Mouse (Mus musculus): Measurements from ENCODE around the gene Cog7. TPM values are rescaled to one million over a fixed set of nuclear protein-coding genes. Genes with fewer than 3 reads are reported as not detected.

The Cog7 gene
- polyA plus RNA-seq, 1 experiment, result 4.4 TPM

DNA sequence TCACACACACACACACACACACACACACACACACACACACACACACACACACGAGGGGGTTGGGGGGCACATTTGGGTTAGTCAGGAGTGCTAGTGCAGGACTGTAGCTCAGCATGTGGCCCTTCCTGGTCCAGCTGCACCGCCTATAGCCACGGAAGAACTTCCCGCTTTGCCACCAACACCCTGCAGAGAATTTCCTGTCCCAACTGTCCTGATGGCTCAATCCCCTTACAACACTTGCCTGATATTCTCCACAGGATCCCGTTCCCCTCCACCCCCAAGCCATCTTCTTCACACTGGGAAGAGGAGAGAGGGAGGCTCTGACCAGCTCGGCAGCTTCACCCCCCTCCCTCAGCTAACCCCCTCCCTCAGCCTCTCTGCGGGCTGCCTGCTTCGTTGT is 18.9 kb upstream of the Cog7 start:
- Histone ChIP-seq H3K27me3 (replicated peaks) (no peaks in the 10 kb centered on the region), H3K4me1 (peaks cover 5% of the 10 kb centered on the region), H3K9me3 (peaks cover 17% of the 10 kb centered on the region), H3K4me3 (replicated peaks) (no peak overlapping the region), H3K36me3 (replicated peaks; ENCODE audit: low read length) (peaks cover 94% of the 10 kb centered on the region)
- TF ChIP-seq FLI1 (IDR thresholded peaks at IDR 0.05; ENCODE audit: low read length) (no peak), GATA1 (IDR thresholded peaks at IDR 0.05; ENCODE audit: borderline replicate concordance, low read length) (no peak)

DNA sequence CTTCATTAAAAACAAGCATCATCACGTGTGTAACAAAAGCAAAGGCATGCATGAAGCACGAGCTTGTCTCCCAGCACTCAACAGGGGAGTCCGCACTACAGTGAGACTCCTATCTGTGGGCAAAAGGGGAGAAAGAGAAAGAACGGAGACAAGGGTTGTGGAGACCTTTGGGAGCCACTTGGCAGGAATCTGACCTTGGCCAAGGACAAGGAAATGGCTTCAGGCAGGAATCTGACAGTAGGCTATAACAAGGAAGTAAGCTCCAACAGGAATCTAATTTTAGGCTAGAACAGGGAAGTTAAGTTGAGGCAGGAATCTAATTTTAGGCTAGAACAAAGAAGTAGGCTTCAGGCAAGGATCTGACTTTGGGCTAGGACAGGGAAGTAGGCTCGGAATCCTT is 14.4 kb upstream of the Cog7 start:
- Histone ChIP-seq H3K9me3 (peaks cover 17% of the 10 kb centered on the region), H3K4me3 (replicated peaks) (no peak overlapping the region), H3K27me3 (replicated peaks) (no peaks in the 10 kb centered on the region), H3K36me3 (replicated peaks; ENCODE audit: low read length) (peaks cover 96% of the 10 kb centered on the region), H3K4me1 (no peaks in the 10 kb centered on the region)
- TF ChIP-seq FLI1 (IDR thresholded peaks at IDR 0.05; ENCODE audit: low read length) (no peak), GATA1 (IDR thresholded peaks at IDR 0.05; ENCODE audit: borderline replicate concordance, low read length) (no peak)

DNA sequence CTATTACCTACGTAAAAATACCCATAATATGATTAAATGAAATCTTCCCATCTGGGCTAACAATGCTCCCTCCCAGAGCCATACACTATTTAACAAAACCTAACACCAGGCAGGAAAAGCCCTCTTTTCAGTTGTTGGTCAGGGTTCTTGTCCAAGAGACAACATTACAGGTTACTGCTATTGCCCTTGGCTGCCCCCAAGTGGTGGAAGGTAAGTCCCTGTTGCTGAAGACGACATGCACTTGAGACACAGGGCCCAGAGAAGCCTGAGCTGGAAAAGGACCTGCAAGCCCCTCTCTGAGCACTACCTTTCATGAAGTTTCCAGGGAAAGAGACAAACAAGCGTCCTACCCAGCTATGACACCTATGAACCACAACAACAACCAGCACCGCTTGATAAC is 6.5 kb downstream of the Cog7 start:
- H3K36me3 ChIP-seq (replicated peaks; ENCODE audit: low read length), result peaks cover 73% of the 10 kb centered on the region

DNA sequence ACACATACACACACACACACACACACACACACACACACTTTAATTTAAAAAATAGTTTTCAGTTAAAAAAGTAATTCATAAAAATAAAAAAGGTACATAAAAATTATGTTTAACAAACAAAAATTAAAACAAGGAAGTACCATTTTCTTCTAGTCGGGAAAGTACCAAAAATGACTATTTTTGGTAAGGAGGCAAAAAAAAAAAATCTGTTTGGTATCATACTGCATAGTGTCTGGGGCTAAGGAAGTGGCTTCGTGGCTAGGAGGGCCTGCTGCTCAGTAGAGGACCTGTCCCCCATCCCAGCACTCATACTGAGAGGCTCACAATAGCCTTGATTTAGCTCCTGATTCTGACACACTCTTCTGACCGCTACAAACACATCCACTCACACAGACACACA is 9.8 kb downstream of the Cog7 start:
- no peaks in the 10 kb centered on the region for H3K9me3 ChIP-seq
- no peaks in the 10 kb centered on the region for H3K27me3 ChIP-seq (replicated peaks)
- no peak overlapping the region for H3K4me3 ChIP-seq (replicated peaks)
- TF ChIP-seq FLI1 (IDR thresholded peaks at IDR 0.05; ENCODE audit: low read length) (no peak), GATA1 (IDR thresholded peaks at IDR 0.05; ENCODE audit: borderline replicate concordance, low read length) (no peak)
- H3K36me3 ChIP-seq (replicated peaks; ENCODE audit: low read length), result peaks cover 82% of the 10 kb centered on the region
- peaks cover 5% of the 10 kb centered on the region; the same call in 1 of the 2 replicates for H3K4me1 ChIP-seq

More for the DNA sequence above, 6.5 kb downstream of the Cog7 start:
- Histone ChIP-seq H3K4me3 (replicated peaks) (no peak overlapping the region), H3K27me3 (replicated peaks) (no peaks in the 10 kb centered on the region), H3K9me3 (no peaks in the 10 kb centered on the region), H3K4me1 (peaks cover 24% of the 10 kb centered on the region)
- TF ChIP-seq GATA1 (IDR thresholded peaks at IDR 0.05; ENCODE audit: borderline replicate concordance, low read length) (no peak), FLI1 (IDR thresholded peaks at IDR 0.05; ENCODE audit: low read length) (no peak)

DNA sequence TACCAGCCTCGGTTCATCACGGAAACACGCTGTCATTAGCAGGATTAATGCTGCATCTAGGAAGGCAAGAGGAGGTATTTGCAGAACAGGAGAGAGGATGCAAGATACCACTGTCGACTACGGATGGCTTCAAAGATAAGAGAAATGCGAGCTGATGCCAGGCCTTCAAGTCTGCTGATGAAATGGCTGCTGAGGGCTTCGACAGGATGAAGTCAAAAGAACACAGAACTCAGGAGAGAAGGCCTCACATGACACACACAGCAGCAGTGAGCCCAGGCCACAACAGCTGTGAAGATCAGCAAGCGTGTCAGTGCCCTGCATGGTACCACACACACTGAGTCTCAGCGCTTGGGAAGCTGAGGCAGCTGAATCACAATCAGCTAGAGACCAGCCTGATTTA is 11.3 kb downstream of the Cog7 start:
- TF ChIP-seq FLI1 (IDR thresholded peaks at IDR 0.05; ENCODE audit: low read length), result no peak
- no peak for TF ChIP-seq GATA1 (IDR thresholded peaks at IDR 0.05; ENCODE audit: borderline replicate concordance, low read length)
- peaks cover 9% of the 10 kb centered on the region; the same call in 1 of the 2 replicates for H3K4me1 ChIP-seq
- no peaks in the 10 kb centered on the region for H3K27me3 ChIP-seq (replicated peaks)
- peaks cover 78% of the 10 kb centered on the region for H3K36me3 ChIP-seq (replicated peaks; ENCODE audit: low read length)
- H3K9me3 ChIP-seq, result no peaks in the 10 kb centered on the region
- H3K4me3 ChIP-seq (replicated peaks), result no peak overlapping the region

DNA sequence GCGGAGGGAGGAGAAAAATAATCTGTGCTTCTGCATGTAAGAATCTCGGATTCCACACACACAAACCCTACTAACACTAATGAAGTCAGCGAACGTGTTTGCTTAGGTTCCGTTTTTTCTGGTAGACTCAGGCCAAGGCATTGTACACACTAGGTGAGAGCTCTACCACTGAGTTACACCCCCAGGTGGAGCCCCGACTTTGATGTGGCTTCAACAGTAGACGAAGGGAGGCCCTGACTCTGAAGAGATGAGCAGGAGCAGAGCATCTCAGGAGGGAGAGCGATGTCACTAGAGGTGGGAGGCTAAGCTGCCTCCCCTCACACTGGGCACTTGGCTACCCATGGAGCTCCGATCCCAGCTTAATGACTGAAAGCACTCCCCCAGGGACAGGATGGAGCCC is 12.7 kb downstream of the Cog7 start:
- Histone ChIP-seq H3K36me3 (replicated peaks; ENCODE audit: low read length) (peaks cover 75% of the 10 kb centered on the region), H3K9me3 (no peaks in the 10 kb centered on the region), H3K4me1 (peaks cover 9% of the 10 kb centered on the region; the same call in 1 of the 2 replicates), H3K27me3 (replicated peaks) (no peaks in the 10 kb centered on the region), H3K4me3 (replicated peaks) (no peak overlapping the region)
- TF ChIP-seq FLI1 (IDR thresholded peaks at IDR 0.05; ENCODE audit: low read length) (no peak), GATA1 (IDR thresholded peaks at IDR 0.05; ENCODE audit: borderline replicate concordance, low read length) (no peak)

DNA sequence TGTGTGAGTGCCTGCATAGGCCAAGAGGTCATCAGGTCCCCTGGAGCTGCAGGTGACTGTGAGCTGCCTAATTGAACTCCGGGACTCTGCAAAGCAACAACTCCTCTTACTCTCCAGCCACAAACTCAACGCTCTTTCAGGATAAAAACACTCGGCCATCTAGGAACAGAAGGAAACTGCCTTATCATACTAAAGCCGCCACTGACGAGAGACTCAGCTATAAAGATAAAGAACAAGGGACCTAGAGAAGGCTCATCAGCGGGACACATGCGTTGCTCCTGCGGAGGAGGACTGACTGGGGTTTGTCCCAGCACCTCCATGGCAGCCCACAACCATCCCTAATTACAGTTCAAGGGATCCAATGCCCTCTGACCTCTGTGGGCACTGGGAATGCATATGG is 13.3 kb downstream of the Cog7 start:
- Histone ChIP-seq H3K36me3 (replicated peaks; ENCODE audit: low read length) (peaks cover 75% of the 10 kb centered on the region), H3K9me3 (no peaks in the 10 kb centered on the region), H3K4me1 (peaks cover 9% of the 10 kb centered on the region; the same call in 1 of the 2 replicates), H3K4me3 (replicated peaks) (no peak overlapping the region), H3K27me3 (replicated peaks) (no peaks in the 10 kb centered on the region)
- TF ChIP-seq GATA1 (IDR thresholded peaks at IDR 0.05; ENCODE audit: borderline replicate concordance, low read length), result no peak
- no peak for TF ChIP-seq FLI1 (IDR thresholded peaks at IDR 0.05; ENCODE audit: low read length)

DNA sequence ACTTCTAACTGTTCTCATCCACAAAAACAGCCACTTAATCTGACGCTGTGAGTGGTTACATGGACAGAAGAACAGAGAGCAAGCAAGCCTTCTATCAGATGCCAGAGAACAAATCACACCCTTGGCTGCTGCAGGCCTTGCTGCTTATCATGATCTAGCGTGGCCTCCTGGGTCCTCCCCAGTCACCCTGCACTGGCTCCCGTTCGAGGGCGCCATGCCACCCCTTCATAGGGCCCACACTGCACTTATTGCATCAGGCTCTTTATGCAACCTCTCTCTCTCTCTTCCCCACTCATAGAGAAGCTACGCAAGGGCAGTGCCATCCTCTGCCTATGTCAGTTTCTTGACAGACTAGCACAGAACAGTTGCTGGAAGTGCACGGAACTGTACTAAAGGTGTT is 15.3 kb downstream of the Cog7 start:
- H3K4me1 ChIP-seq, result peaks cover 13% of the 10 kb centered on the region
- peaks cover 78% of the 10 kb centered on the region for H3K36me3 ChIP-seq (replicated peaks; ENCODE audit: low read length)
- no peak overlapping the region for H3K4me3 ChIP-seq (replicated peaks)
- no peaks in the 10 kb centered on the region for H3K27me3 ChIP-seq (replicated peaks)
- no peaks in the 10 kb centered on the region for H3K9me3 ChIP-seq
- no peak for TF ChIP-seq FLI1 (IDR thresholded peaks at IDR 0.05; ENCODE audit: low read length)
- no peak for TF ChIP-seq GATA1 (IDR thresholded peaks at IDR 0.05; ENCODE audit: borderline replicate concordance, low read length)

DNA sequence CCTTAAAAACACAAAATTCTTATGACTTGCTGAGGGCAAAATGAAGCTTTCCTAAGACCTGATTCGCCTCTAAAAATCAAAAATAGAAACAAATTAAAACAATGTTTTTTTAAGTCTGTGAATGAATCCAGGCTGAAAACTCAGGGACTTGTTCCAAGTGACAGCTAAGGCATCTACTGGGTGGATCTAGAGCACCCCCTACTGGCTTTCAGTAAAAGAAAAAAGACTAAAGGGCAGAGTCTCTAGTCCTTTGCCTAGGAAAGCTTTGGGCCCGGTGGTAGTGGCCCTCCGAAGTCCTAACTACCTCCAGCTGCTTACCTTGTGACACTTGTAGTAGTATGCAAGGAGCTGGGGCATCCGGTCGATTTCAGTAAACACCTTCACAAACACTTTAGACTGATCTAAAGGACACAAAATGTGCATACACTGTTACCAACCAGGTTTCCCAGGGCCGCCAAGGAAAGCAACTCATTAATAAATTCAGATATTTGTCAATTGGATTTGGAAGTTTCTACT is 17.6 kb downstream of the Cog7 start:
- Histone ChIP-seq H3K27me3 (replicated peaks) (no peaks in the 10 kb centered on the region), H3K36me3 (replicated peaks; ENCODE audit: low read length) (peaks cover 71% of the 10 kb centered on the region), H3K4me3 (replicated peaks) (no peak overlapping the region), H3K9me3 (no peaks in the 10 kb centered on the region), H3K4me1 (peaks cover 13% of the 10 kb centered on the region)
- TF ChIP-seq GATA1 (IDR thresholded peaks at IDR 0.05; ENCODE audit: borderline replicate concordance, low read length), result no peak

DNA sequence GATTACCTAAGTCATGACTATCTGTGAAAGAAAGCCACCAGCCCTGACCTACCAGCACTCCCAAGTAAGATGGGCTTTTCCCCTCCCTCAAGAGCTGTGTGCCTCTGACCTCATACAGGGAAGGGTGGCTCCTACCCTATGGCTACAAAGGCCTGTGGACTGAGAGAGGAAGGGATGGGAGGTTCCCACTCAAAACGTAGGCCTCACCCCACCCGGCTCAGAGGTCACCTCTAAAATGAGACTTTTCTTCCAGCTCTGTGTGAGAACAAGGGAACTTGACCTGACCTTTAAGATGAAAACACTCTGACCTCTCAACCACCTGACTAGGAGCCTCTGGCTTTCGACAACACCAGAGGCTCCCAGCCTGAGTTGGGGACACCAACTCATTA is 18.9 kb downstream of the Cog7 start:
- peaks cover 72% of the 10 kb centered on the region for H3K36me3 ChIP-seq (replicated peaks; ENCODE audit: low read length)

More for the DNA sequence above, 18.9 kb downstream of the Cog7 start:
- TF ChIP-seq GATA1 (IDR thresholded peaks at IDR 0.05; ENCODE audit: borderline replicate concordance, low read length) (no peak), FLI1 (IDR thresholded peaks at IDR 0.05; ENCODE audit: low read length) (no peak)
- H3K27me3 ChIP-seq (replicated peaks), result no peaks in the 10 kb centered on the region
- no peak overlapping the region for H3K4me3 ChIP-seq (replicated peaks)
- H3K4me1 ChIP-seq, result peaks cover 13% of the 10 kb centered on the region
- no peaks in the 10 kb centered on the region for H3K9me3 ChIP-seq
